Mouse (Mus musculus) layer of hippocampus, adult 2 months (tissue): ENCODE data around the gene Tbc1d1. TPM values are rescaled to one million over a fixed set of nuclear protein-coding genes. Genes with fewer than 3 reads are reported as not detected.

ENCODE experiments used
- DNase-seq, 2 experiments: peaks; one replicate each; pipeline ENCODE4 v3.0.0; 2022; ENCODE audit warnings: low spot score in 2 of 2
- H3K27ac ChIP-seq: fragments of 200-600 bp; 2 replicates; pipeline ENCODE4 v1.8.1; 2022
- H3K4me3 ChIP-seq: fragments of 200-600 bp; 2 replicates; pipeline ENCODE4 v1.8.1; 2022; ENCODE audit warnings: mild to moderate bottlenecking
- CTCF ChIP-seq: fragments of 200-600 bp; conservative IDR thresholded peaks from 2 replicates; pipeline ENCODE4 v1.8.1; 2022; ENCODE audit warnings: antibody characterized with exemption, mild to moderate bottlenecking, moderate library complexity
- total RNA-seq, 2 experiments: library from RNA; stranded (reverse); gene quantifications; 2 replicates each; pipeline ENCODE4 v1.2.3; 2021

Gene Tbc1d1
- total RNA-seq, 2 experiments from 2014 or later = 26.6 to 33.2 TPM

GRCm38 (mm10) chr5:64282594-64282993 is 126.5 kb downstream of the Tbc1d1 start:
- TF ChIP-seq CTCF = no peak
- Histone ChIP-seq H3K27ac (no peak overlapping the region), H3K4me3 (no peak overlapping the region)
- DNase-seq = no peak

GRCm38 (mm10) chr5:64285289-64285688 is 129.2 kb downstream of the Tbc1d1 start:
- no peak overlapping the region for H3K27ac ChIP-seq
- DNase-seq = no peak
- no peak for TF ChIP-seq CTCF
- H3K4me3 ChIP-seq = no peak overlapping the region

GRCm38 (mm10) chr5:64285851-64286250 is 129.7 kb downstream of the Tbc1d1 start:
- TF ChIP-seq CTCF = no peak
- Histone ChIP-seq H3K4me3 (no peak overlapping the region), H3K27ac (no peak overlapping the region)
- DNase-seq = no peak

- no peak for DNase-seq
- Histone ChIP-seq H3K27ac (peak overlapping the region; percentile 77; the same call in 1 of the 2 replicates), H3K4me3 (no peak overlapping the region)
- no peak for TF ChIP-seq CTCF
Observed at GRCm38 (mm10) chr5:64287287-64287686, 131.2 kb downstream of the Tbc1d1 start.

- no peak overlapping the region for H3K4me3 ChIP-seq
- no peak for DNase-seq
Observed at GRCm38 (mm10) chr5:64288031-64288928, 132.2 kb downstream of the Tbc1d1 start.

GRCm38 (mm10) chr5:64289202-64290060 is 133.3 kb downstream of the Tbc1d1 start:
- peak overlapping the region; percentile 77 for H3K27ac ChIP-seq
- TF ChIP-seq CTCF = peak; percentile 96
- DNase-seq = peak; percentile 82 to 88
- no peak overlapping the region for H3K4me3 ChIP-seq

More at GRCm38 (mm10) chr5:64288031-64288928, 132.2 kb downstream of the Tbc1d1 start:
- TF ChIP-seq CTCF = no peak
- peak overlapping the region; percentile 77 for H3K27ac ChIP-seq

GRCm38 (mm10) chr5:64290061-64290345 is 133.9 kb downstream of the Tbc1d1 start:
- Histone ChIP-seq H3K27ac (peak overlapping the region; percentile 77), H3K4me3 (no peak overlapping the region)
- TF ChIP-seq CTCF = no peak
- no peak for DNase-seq

- no peak for DNase-seq
- TF ChIP-seq CTCF = no peak
- peak overlapping the region; percentile 48 for H3K27ac ChIP-seq
- no peak overlapping the region for H3K4me3 ChIP-seq
Observed at GRCm38 (mm10) chr5:64291657-64292056, 135.6 kb downstream of the Tbc1d1 start.

- TF ChIP-seq CTCF = no peak
- DNase-seq = no peak
- Histone ChIP-seq H3K27ac (no peak overlapping the region), H3K4me3 (no peak overlapping the region)
Observed at GRCm38 (mm10) chr5:64295621-64296020, 139.5 kb downstream of the Tbc1d1 start.

- DNase-seq = no peak
- Histone ChIP-seq H3K27ac (peak overlapping the region; percentile 10; the same call in 1 of the 2 replicates), H3K4me3 (no peak overlapping the region)
- peak; percentile 45 for TF ChIP-seq CTCF
Observed at GRCm38 (mm10) chr5:64296328-64296727, 140.2 kb downstream of the Tbc1d1 start.

- no peak for TF ChIP-seq CTCF
Observed at GRCm38 (mm10) chr5:64297100-64297499, 141.0 kb downstream of the Tbc1d1 start.

GRCm38 (mm10) chr5:64298331-64299036 is 142.4 kb downstream of the Tbc1d1 start:
- TF ChIP-seq CTCF = no peak
- no peak overlapping the region for H3K4me3 ChIP-seq
- DNase-seq = no peak
- H3K27ac ChIP-seq = no peak overlapping the region

More at GRCm38 (mm10) chr5:64297100-64297499, 141.0 kb downstream of the Tbc1d1 start:
- DNase-seq = no peak
- Histone ChIP-seq H3K4me3 (no peak overlapping the region), H3K27ac (no peak overlapping the region; the same call in 1 of the 2 replicates)
